Mouse (Mus musculus): Measurements from ENCODE around the gene Rassf5.
A peak's percentile ranks its signal among the peaks of the same experiment; 100 is the strongest.

Gene Rassf5

GRCm38 (mm10) chr1:131138191-131139016 lies 106.7 kb downstream of the Rassf5 start, which contains the start of gene Dyrk3:
Dyrk3 (minus strand) TSS chr1:131138340.
- peak; percentile 76 to 86 for DNase-seq (ENCODE audit: low spot score in 2 of 2)

DNA sequence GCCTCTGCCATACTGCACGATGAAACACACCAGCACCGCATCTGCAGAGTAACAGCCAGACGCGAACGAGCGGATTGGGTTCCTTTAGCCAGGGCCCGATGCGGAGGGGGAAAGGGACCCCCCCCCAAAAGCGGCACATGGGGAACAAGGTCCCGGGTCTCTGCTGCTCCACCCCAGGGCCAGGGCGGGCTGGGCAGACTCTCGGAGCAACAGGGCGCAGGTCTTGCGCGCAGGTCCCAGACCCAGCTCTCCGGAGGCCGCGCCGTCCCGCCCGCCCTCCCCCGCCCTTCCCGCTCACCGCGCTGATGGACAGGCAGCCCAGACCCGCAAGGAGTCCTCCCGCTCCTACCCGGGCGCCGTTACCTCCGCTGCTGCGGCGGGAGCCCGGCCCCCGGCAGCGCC lies 107.3 kb downstream of the Rassf5 start:
- DNase-seq (ENCODE audit: low spot score in 2 of 2): peak; percentile 22 to 25

DNA sequence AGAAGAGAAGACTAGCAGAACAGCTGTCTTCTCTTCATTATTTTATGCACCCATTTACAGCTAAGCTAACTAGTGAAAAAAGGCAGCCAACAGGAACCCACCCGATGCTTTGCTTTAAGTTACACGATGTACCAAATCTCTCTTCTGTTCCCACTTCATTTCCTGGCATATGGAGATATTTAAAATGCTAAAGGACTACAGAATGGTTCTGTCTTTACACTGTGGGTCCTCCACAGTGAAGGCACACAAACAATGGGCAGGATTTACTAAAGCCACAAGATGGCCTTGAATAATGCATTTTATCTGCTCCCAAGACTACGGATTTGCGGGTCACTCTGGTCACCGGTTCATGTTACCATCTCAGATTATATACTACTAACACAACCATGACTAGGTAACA lies 107.9 kb downstream of the Rassf5 start:
- DNase-seq (ENCODE audit: low spot score in 2 of 2): no peak

- DNase-seq (ENCODE audit: low spot score in 2 of 2): no peak
Measured at GRCm38 (mm10) chr1:131135960-131136629, 109.0 kb downstream of the Rassf5 start.

DNA sequence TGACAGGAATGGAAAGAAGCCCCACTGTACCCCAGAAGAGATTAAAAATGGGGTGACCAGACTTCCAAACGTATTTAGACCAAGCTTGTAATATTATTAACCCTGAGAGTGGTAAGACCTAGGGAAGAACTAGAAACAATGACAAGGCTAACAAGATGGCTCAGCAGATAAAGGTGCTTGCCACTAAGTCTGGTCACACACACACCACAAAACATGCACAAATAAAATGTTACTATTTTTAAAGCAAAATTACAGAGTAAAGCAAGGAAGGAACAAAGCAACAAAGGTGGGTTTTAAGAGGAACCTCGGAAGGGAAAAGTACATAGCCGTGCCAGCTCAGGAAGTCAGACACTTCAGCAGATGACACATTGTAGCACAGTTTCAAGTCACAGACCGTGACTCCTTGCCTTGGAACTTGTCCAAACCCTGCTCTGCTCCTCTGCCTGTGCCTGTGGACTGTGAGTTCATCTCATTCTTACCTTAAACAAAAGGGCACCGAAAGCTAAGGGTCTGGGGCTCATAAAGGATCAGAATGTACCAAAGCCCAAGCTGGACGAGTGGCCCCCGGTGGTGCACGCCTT lies 110.0 kb downstream of the Rassf5 start:
- peak in 1 of 2 experiments; percentile 27 for DNase-seq (ENCODE audit: low spot score in 2 of 2)

DNA sequence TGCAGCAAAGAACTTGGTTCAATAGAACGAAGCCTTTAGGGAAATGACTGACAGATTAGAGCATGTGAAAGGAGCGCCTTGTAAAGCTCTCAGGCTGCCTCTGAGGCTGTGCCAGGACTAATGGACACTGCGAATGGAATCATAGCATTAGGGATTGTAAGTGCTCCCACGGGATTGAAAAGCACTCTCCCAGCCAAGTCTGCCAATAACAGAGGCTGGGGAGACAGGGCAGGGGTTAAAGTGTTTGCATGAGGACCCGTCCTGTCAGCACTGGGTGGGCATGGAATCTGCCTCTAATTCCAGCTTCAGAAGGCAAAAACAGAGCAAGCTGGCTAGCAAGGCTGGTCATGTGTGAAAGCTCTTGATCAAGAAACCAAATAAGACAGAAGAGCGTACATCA lies 110.8 kb downstream of the Rassf5 start:
- no peak for DNase-seq (ENCODE audit: low spot score in 2 of 2)

Measured in thymus, postnatal 10 days (tissue).